Mouse (Mus musculus) lung, embryonic 14.5 days (tissue): ENCODE measurements around the gene Hist1h4k. TPM values are rescaled to one million over a fixed set of nuclear protein-coding genes. Genes with fewer than 3 reads are reported as not detected.
"Not testable (repeated sequence)": the region's sequence is repeated elsewhere in the genome, so short reads cannot be mapped to it uniquely, and the experiment has no call there.

Experiments used
- ATAC-seq: fragments of 200-750 bp; cut with Nextera tagmentation; 2 replicates; pipeline ENCODE4 v1.8.0; 2017; ENCODE audit warnings: mild to moderate bottlenecking, moderate TSS enrichment, moderate library complexity; ENCODE audit not compliant: insufficient read depth
- DNase-seq: peaks from one replicate; pipeline ENCODE4 v3.0.0-alpha.2; 2015
- H3K27ac ChIP-seq: fragments of 300-500 bp; sonication (generic); 2 replicates; pipeline ENCODE4 v1.5.1; 2014; ENCODE audit warnings: low read depth, mild to moderate bottlenecking, moderate library complexity
- H3K27me3 ChIP-seq: fragments of 300-500 bp; sonication (generic); 2 replicates; pipeline ENCODE4 v1.6.1; 2014; ENCODE audit warnings: low read length, control low read depth; ENCODE audit not compliant: insufficient read depth
- H3K36me3 ChIP-seq: fragments of 300-500 bp; sonication (generic); 2 replicates; pipeline ENCODE4 v1.6.1; 2014; ENCODE audit warnings: control low read depth; ENCODE audit not compliant: insufficient read depth
- H3K4me1 ChIP-seq: fragments of 300-500 bp; sonication (generic); 2 replicates; pipeline ENCODE4 v1.6.1; 2014; ENCODE audit warnings: antibody characterized with exemption, control low read depth; ENCODE audit not compliant: insufficient read depth
- H3K4me2 ChIP-seq: fragments of 300-500 bp; sonication (generic); 2 replicates; pipeline ENCODE4 v1.6.1; 2014; ENCODE audit warnings: mild to moderate bottlenecking
- H3K4me3 ChIP-seq: fragments of 300-500 bp; sonication (generic); 2 replicates; pipeline ENCODE4 v1.5.1; 2014; ENCODE audit warnings: low read depth, low read length
- H3K9ac ChIP-seq: fragments of 300-500 bp; sonication (generic); 2 replicates; pipeline ENCODE4 v1.6.1; 2014
- H3K9me3 ChIP-seq: fragments of 300-500 bp; sonication (generic); 2 replicates; pipeline ENCODE4 v1.6.1; 2016; ENCODE audit warnings: low read depth, low read length, control low read depth
- CTCF ChIP-seq: IDR thresholded peaks from 2 replicates; pipeline ENCODE4 v1.5.1; 2016; ENCODE audit warnings: antibody characterized with exemption, low read depth
- WGBS: fragments of 180-500 bp; shearing (Covaris S2); extraction: QIAGEN DNeasy Blood & Tissue Kit; methylation state at CpG from one replicate; pipeline ENCODE4 v1.1.7; 2014; 5-methylcytosine and 5-hydroxymethylcytosine counted together
- polyA plus RNA-seq: library from polyadenylated mRNA; unstranded; fragments of >200 nt; fragmentation: Nextera tagmentation; extraction: Ambion mirVana; gene quantifications from 2 replicates; pipeline ENCODE4 v1.2.1, GENCODE M21; 2014

The Hist1h4k gene
- polyA plus RNA-seq, 1 experiment from 2014 or later: 6.4 TPM

GRCm38 (mm10) chr13:21718381-21719080 is 31.8 kb downstream of the Hist1h4k start:
- WGBS: 46% methylated on average over 4 of the region's 4 CpGs
- no peak for TF ChIP-seq CTCF
- Histone ChIP-seq H3K27ac (peak overlapping the region; percentile 96), H3K9ac (peak overlapping the region; percentile 80), H3K27me3 (no peaks in the 10 kb centered on the region), H3K36me3 (no peaks in the 10 kb centered on the region), H3K4me1 (peaks cover 8% of the 10 kb centered on the region), H3K4me3 (peak overlapping the region; percentile 47), H3K4me2 (peak overlapping the region; percentile 83), H3K9me3 (no peaks in the 10 kb centered on the region)
- DNase-seq: peak; percentile 57
- ATAC-seq: no peak

- Histone ChIP-seq H3K4me2 (peak within 1 kb of the TSS; percentile 86), H3K27ac (peak within 1 kb of the TSS; percentile 98), H3K9ac (peak within 1 kb of the TSS; percentile 81), H3K4me3 (peak within 1 kb of the TSS; percentile 47)
- WGBS: under 1% methylated on average over 26 of the region's 56 CpGs
- not testable (repeated sequence) for H3K4me1 ChIP-seq, H3K27me3 ChIP-seq, H3K9me3 ChIP-seq, H3K36me3 ChIP-seq
- peak; percentile 98 for DNase-seq
- peak; percentile 31 for ATAC-seq
These were observed 32.6 kb downstream of the Hist1h4k start, which contains the start of gene Hist1h3h for GRCm38 (mm10) chr13:21717397-21718357. Gene Hist1h3h, plus strand, starts transcription at chr13:21717659.

- Histone ChIP-seq H3K4me2 (peak overlapping the region; percentile 86), H3K4me3 (peak overlapping the region; percentile 47), H3K9ac (peak overlapping the region; percentile 81), H3K27ac (peak overlapping the region; percentile 98)
- H3K36me3 ChIP-seq, H3K27me3 ChIP-seq, H3K9me3 ChIP-seq, H3K4me1 ChIP-seq: not testable (repeated sequence)
- WGBS: under 1% methylated on average over 9 of the region's 38 CpGs
- DNase-seq (peak; percentile 76), ATAC-seq (peak; percentile 4; the same call in 1 of the 2 replicates)
These were observed 33.5 kb downstream of the Hist1h4k start for GRCm38 (mm10) chr13:21716540-21717391.

GRCm38 (mm10) chr13:21715864-21716539 is 34.3 kb downstream of the Hist1h4k start, which contains the start of the genes Hist1h2bl and Hist1h2ai:
Gene Hist1h2bl, minus strand, starts transcription at chr13:21716143.
Gene Hist1h2ai, plus strand, starts transcription at chr13:21716422.
- H3K27ac ChIP-seq: peak within 1 kb of the TSS; percentile 98
- peak within 1 kb of the TSS; percentile 86 for H3K4me2 ChIP-seq
- H3K9ac ChIP-seq: peak within 1 kb of the TSS; percentile 81
- H3K9me3 ChIP-seq, H3K4me1 ChIP-seq, H3K27me3 ChIP-seq, H3K36me3 ChIP-seq: not testable (repeated sequence)
- peak within 1 kb of the TSS; percentile 47 for H3K4me3 ChIP-seq
- DNase-seq: peak; percentile 99
- ATAC-seq: peak; percentile 90
- WGBS: under 1% methylated on average over 24 of the region's 50 CpGs

GRCm38 (mm10) chr13:21715131-21715863 is 35.0 kb downstream of the Hist1h4k start:
- no peaks in the 10 kb centered on the region for H3K27me3 ChIP-seq
- H3K9ac ChIP-seq: peak overlapping the region; percentile 55
- under 1% methylated on average over 19 of the region's 22 CpGs for WGBS
- H3K4me1 ChIP-seq: peaks cover 4% of the 10 kb centered on the region
- H3K4me2 ChIP-seq: peak overlapping the region; percentile 86
- no peaks in the 10 kb centered on the region for H3K36me3 ChIP-seq
- peak; percentile 64 for DNase-seq
- no peak for ATAC-seq
- no peak for TF ChIP-seq CTCF
- H3K9me3 ChIP-seq: no peaks in the 10 kb centered on the region
- H3K27ac ChIP-seq: peak overlapping the region; percentile 98
- H3K4me3 ChIP-seq: peak overlapping the region; percentile 33

- Histone ChIP-seq H3K27ac (peak overlapping the region; percentile 98), H3K4me3 (peak overlapping the region; percentile 33), H3K4me2 (peak overlapping the region; percentile 86), H3K9ac (peak overlapping the region; percentile 55), H3K36me3 (no peaks in the 10 kb centered on the region), H3K9me3 (no peaks in the 10 kb centered on the region), H3K27me3 (no peaks in the 10 kb centered on the region), H3K4me1 (peaks cover 4% of the 10 kb centered on the region)
- WGBS: under 1% methylated on average over 7 of the region's 7 CpGs
- TF ChIP-seq CTCF: peak; percentile 86
- ATAC-seq: no peak
- peak; percentile 90 for DNase-seq
These were observed 35.6 kb downstream of the Hist1h4k start for GRCm38 (mm10) chr13:21714725-21715124.
